Mouse (Mus musculus) c-Kit-positive CD71-negative TER-119-negative erythroid progenitor cells, embryonic 14.5 days (primary cell): ENCODE results near the gene Dusp11.
"Not testable (repeated sequence)": the region's sequence is repeated elsewhere in the genome, so short reads cannot be mapped to it uniquely, and the experiment has no call there.

ENCODE experiments used
- DNase-seq: peaks from one replicate; pipeline ENCODE4 v3.0.0-alpha.2; 2013; ENCODE audit warnings: low read depth

Gene Dusp11

DNA sequence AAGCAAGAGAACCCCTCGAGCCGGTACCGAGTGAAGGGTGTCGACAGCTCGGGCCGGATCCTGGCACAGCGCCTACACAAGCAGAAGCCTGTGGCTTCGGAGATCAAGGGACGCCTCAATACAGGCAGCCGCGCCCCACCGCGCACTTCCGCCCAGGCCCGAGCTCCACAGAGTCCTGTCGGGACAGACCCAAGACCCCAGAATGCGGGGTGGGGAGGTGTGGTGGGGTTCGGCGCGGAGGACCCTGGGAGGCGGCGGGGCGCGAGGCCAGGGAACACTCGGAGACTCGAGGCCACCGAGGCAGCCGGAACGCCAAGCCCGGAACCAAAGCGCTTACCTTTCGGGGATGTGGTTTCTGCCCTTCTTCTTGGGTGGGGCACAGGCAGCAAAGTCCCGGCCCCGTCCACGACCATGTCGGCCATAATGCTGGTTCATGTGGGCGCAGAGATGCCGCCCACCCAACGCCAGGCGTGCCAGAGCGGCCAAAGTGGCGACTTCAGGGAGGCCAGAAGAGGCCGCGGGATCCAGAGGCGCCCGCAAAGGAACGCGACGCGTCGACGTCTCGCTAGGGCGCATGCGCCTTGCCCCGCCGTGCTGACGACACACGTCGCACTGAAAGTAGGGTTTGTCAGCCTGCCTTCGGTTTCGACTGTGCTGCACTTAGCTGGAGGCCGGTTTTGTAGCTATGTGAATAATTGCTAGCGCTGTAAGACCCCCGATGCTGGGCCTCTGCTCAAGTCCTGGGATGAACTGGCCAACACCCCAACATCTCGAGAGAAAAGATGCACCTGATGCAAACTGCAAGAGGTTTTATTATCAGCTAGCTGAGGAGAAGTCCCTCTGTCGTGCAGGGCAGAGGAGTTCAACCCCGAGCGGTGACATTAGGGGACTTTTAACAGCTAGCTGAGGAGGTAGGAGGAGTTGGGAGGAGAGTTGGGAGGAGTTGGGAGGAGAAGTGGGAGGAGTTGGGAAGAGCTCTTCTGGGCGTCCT lies at the start of gene Dusp11:
Gene Dusp11 (minus strand): TSS at position 567 of the 991 bp plus-strand sequence.
- peak; percentile 80 for DNase-seq

DNA sequence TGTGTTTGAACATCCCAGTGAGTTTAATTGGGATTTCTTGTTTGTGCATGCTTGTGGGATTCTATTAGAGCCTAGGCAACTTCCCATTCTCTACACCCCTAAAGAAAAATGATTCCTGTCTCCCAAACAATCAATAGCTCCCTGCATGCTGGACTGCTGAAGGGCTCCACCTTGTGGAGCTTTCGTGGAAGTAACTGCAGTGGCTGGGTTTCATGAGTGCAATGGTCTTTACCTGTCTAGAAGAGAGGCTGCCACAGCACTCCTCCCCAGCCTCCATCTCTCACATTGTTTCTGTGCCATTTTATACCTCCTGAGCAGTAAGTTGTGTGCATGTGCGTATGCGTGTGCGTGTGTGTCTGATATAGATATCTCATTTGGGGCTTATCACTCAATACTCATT lies 48.5 kb upstream of the Dusp11 start:
- DNase-seq: peak; percentile 29

DNA sequence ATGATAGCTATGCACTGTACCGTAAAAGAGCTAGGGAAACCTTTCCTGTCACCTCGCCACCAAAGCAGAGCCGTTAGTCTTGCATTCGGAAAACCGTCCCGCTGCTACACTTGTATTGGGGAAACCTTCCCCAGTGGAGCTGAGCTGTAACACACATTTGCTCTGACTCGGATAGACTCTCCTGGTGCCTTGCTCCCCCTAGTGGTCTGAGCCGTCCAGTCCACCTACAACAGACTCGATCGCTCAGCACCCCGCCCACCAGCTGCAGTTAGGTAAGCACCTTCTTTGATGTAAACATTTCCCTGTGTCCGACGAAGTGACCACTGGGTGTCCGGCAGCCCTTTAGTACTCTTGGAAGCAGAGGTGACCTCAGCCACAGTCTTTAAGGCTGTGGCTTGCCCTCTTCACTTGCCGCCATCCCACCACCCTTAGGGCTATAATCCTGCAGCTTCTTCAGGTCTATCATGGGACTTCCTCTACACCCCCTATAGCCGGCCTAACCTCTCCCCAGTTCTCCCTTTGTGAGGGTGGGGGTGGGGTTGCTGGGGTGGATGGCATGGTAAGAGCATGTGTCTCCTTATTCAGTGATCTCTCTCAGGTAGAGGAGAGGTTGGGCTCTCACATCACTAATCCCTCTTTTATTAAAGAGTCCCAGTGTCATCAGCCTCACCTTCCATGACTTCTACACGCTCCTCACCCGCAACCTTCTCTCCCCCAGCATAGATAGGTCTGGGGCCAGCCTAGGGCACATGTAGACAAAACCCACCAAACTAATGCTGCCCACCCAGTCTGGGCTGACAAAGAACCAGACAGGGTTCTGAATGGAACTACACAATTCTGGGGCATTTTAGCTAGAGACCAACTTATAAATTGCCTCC lies 43.0 kb upstream of the Dusp11 start:
- DNase-seq: peak; percentile 79

DNA sequence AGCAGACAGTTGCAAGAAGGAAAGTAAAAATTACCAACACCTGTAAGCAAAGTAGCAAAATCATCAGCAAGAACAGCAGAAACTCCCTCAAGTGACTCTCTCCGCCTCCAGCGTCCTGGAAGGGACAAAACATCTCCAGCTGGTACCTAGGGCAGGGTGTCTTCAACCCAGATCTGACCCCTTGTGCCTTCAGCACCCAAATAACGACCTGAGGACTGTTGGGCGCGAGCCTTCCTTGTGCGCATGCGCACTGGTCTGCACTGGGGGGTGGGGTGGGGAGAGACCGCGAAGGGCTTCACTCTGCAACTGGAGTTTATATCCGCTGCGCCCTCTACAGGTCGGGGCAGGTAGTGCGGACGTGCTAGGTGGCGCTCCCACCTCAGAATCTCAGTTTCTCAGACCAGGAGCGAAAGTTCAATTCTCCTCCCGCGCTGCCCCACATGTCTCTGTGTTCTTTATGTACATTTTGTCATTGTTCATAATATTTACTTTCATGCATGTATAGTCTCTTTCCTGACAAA lies 42.0 kb upstream of the Dusp11 start:
- DNase-seq: no peak

DNA sequence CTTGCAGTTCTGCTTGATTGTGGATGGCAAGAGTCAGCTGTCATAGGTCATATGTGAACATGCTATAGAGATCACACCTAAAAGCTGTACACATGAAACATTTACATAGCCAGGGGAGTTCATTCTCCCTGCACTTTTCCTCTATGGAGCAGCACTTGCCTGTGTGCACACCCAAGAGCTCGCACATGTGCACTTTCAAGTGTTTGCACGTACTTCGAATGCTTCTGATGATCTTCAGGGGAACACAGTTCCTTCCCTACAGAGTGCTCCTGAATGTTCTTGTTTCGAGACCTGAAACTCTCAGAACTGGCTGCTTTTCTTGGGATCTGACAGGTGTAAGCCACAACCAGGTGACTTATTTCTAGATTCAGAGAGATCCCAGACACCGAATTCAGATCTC lies 29.3 kb upstream of the Dusp11 start:
- not testable (repeated sequence) for DNase-seq

DNA sequence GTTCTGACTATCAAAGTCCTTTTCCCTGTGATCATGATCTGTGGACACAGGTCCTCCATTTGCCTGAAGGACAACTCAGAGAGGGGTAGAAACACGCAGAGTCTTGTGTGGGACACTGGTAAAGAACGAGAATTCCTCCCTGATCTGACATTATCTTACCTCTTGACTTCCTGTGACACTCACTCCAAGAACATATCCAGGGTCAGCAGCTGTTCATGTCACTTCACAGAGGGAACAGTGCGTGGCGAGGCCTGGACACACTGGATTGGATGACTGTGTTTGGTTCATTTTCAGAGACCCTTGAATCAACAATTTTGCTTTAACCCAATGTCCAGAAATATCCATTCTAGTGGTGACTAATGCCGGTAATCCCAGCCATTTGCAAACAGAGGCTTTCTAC lies 28.1 kb upstream of the Dusp11 start:
- not testable (repeated sequence) for DNase-seq

DNA sequence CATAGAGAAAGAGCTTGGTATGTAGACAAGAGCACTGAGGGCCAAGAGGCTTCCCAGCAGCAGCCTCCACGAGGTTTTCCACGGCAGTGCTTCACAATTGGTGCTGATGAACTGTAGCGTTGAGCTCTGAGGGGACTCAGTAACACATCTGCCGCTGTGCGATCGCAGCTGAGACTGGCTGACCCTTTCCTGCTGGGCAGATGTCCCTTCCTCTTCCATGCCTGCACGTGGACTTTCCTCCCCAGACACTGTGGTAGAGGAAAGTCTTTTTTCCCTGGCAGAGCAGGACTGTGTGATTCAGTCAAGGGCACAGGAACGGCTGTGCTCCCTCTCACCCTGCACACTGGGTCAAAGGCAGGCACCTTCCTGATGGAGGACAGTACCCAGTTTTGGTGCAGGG lies 22.9 kb upstream of the Dusp11 start:
- DNase-seq: no peak

DNA sequence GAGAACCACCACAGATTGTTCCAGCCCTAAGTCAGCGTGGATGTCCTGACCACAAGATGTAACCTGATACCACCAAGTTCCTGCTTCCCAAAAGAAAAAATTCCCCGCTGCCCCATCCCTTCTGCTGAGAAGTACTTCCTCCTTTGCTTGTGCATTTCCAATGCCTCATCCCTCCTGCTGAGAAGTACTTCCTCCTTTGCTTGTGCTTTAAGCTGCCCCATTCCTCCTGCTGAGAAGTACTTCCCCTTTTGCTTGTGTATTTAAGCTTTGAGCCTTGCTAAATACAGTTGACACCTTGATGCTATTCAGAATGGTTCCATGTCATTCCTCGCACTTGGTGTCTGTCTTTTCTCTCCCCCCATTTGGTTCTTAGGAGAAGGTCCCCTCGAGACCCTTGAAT lies 17.3 kb upstream of the Dusp11 start:
- not testable (repeated sequence) for DNase-seq

DNA sequence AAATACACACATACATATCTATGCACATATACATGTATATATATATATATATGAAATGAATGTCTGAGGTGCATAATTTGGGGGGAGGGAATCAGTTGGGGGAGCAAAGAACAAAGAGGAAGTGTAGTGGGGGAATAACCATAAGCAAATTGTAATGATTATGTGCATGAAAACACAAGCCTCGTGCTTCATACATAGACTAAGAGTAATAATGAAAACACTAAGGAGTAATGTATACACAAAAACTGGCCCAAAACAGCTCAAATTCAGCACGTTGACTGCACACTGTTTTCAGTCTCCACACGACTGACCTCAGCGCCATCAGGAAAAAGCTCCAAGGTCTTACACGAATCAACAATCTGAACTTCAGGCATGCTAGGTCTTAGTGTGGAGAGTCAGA lies 14.8 kb upstream of the Dusp11 start:
- DNase-seq: no peak

DNA sequence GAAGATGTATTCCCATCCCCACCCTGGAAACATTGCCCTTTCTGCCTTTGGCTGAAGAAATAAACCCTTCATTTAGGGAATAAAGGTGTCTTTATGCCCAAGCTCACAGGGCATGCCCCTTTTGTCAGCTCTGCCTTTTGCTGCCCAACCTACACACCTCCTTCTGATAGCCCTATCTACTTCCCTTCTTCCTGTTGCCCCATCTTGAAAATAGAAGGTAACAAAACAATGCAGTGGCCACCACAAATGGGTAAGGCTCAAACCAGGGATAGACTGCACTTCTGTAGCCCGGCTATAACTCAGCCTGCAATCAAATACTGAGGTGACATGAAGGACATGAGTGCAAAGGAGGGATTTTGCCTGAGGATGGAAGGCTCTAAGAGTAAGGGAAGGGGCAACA lies 14.3 kb upstream of the Dusp11 start:
- DNase-seq: no peak

DNA sequence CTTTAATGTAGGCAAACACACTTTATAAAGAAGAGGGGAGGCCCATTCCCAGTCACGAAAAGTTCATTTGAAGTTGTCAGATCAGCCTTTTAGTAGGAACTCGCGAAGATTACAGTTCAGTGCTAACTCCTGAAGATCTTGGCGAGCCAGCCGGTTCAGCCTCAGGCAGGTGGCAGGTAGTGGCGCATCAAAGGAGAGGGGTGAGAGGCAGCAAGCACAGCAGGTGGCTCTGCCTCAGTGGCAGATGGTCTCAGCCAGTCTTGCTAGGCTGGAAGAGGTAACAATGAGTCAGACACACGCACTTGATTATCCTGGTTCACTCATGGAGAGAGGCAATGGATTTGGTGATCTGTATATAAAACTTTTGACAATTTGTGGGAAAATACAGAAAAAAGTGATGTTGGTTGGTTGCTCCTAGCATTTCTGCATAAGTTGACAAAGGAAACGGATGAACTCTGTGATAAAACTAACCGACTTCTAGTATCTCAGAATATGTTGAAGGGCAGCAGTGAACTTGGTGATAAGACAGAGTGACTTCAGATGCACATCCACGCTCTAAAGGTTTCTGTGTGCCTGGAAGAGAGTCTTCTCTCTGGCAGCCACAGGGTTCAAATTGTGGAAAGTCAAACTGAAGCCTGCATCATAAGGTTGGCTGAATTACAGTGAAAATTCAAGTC lies 13.6 kb upstream of the Dusp11 start:
- DNase-seq: no peak

DNA sequence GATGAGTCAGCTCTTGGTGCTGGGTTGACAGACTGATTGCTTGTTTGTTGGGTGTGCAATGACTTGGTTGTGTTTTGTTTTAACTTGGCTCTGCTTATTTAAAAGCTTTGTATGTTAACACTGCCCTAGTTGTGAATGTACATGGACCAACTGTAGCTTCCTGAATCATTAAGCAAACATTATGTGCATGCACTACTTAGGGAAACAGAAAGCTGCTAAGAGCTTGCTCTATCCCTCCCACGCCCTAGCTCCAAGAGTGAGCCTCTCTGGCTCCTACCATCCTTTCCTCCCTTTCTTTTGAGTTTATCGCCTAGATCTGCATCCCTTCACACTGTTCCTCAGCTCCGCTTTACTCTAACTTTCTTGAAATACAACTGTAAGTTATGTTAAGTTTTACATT lies 11.9 kb upstream of the Dusp11 start:
- no peak for DNase-seq

DNA sequence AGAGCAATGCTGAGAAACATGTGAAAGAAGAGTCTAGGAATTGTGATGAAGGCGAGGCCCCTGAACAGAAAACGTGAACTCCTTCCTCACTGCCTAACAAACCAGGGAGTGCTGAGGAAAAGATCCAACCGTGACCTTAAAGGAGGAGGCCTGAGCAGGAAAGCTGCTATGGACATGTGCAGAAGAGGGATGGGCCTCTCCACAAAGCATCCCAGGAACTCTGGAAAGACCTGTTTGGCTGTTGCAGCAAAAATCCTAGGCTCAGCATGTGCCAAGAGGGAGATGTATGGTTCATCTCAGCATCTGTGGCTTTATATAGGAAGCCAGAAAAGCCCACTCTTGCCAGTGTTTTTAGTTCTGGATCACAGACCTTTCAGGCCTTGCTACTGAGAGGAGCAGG lies 11.2 kb upstream of the Dusp11 start:
- no peak for DNase-seq

DNA sequence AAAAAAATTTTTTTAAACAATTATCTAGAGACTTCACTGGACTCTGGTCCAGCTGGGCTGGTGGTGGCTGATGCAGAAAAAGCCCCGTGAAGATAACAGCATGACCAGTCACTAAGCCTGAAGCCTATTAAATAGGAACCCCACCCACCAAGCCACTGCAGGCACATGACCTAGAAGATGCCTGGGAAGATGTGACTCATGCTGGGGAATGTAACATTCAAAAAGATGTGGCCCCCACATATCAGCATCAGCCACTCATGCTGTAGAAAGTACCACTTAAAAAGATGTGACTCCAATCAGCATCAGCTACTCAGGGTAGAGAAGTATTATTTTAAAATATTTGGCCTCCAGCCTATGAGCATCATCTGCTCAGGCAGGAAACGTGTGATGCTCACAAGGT lies 8.4 kb upstream of the Dusp11 start:
- no peak for DNase-seq

DNA sequence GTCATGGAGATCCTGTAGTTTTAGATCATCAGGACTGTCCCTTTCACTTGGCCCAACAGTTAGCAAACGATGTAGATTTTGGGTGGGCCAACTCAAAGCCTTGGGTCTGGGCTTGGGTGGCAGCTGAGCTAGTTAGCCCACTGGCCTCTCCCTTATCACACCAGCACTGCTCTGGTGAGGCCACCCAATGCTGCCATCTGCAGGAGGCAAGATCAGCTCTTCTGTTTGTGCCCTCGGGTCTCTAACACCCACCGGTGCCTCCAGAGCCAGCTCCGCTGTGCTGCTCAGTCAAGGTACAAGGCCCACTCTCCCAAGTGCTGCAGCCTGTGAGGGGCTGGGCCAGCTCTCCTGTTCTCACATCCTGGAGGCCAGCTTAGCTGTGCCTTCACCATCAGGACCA lies 5.2 kb upstream of the Dusp11 start:
- no peak for DNase-seq

DNA sequence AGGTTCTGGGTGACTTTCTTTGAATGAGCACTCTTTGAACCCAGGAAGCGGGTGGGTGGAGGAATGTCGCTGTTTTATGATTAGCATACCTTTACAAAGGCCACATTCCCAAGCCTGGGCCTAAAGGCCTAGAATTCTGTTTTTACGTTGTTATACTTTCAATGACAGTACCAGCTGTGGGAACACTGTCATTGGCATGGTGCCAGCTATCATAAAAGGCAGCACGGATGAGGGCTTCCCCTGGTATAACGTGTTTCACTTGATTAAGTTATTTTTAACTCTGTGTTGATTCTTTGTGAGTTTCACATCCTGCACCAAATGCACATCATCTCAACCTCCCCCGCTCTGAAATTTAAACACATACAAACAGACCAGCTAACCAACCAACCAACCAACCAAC lies 4.6 kb upstream of the Dusp11 start:
- DNase-seq: not testable (repeated sequence)

DNA sequence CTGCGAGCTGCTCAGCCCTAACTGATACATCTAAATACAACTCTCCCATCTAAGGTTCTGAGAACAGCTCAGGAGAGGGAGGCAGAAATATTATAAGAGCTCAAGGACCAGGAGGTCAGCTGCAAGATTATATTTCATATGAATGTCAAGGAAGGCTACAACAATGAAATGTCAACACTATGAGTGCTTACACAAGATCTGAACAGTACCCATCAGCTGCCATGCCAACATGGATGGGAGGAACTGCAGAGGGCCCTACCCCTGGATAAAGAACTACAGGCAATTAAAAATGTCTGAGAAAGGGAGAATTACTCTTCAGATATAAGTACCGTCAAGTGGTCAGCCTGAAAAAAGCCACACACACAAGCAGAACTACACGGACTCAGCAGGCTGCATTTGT lies 3.9 kb downstream of the Dusp11 start:
- no peak for DNase-seq

DNA sequence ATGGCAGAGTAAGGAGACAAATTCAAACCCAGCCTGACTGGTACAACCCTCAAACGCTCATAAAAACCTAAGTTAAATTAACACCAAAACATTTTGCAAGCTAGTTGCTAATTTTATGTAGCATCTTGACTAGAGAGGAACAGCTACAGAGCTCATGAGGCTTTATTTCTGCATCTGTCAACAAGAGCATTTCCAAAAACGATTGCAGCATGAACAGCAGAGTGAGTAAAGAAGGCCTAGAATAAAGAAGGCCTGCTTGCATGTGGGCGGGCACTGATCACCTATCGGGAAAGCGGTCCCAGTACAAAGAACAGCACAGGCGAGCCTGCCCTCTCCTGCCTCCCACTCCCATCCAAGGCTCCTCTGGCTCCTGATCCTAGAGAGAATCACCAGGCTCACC lies 12.9 kb downstream of the Dusp11 start:
- DNase-seq: no peak

DNA sequence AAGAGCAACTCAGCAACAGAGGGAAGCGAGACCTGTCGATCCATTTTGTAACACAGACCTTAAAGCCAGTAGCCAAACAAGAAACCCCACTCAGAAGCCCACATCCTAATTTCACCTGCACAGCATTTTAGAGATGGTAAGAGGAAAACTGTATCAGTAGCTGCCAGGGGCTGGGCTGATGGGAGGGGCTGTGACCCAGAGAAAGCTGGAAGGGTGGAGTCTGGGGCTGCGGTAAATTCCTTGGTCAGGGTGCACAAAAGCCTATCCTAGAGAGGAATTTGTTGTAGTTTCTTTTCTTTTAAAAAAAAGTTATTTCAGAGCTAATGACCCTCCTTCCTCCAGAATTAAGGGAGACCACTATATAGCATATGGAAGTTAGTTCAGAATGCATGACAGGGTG lies 19.0 kb downstream of the Dusp11 start:
- no peak for DNase-seq

DNA sequence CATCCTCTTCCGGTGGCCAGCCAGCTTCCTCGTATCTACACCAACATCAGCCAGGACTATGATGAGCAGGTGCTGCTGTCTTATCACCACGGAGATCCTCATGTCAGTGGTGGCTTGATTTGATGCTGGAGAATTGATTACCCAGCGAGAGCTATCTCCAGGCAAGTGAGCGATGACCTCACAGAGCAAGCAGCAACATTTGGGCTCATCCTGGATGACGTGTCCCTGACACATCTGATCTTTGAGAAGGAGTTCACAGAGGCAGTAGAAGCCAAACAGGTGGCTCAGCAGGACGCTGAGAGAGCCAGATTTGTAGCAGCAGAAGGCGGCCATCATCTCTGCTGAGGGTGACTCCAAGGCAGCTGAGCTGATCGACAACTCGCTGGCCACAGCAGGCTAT lies 22.8 kb downstream of the Dusp11 start:
- DNase-seq: no peak

DNA sequence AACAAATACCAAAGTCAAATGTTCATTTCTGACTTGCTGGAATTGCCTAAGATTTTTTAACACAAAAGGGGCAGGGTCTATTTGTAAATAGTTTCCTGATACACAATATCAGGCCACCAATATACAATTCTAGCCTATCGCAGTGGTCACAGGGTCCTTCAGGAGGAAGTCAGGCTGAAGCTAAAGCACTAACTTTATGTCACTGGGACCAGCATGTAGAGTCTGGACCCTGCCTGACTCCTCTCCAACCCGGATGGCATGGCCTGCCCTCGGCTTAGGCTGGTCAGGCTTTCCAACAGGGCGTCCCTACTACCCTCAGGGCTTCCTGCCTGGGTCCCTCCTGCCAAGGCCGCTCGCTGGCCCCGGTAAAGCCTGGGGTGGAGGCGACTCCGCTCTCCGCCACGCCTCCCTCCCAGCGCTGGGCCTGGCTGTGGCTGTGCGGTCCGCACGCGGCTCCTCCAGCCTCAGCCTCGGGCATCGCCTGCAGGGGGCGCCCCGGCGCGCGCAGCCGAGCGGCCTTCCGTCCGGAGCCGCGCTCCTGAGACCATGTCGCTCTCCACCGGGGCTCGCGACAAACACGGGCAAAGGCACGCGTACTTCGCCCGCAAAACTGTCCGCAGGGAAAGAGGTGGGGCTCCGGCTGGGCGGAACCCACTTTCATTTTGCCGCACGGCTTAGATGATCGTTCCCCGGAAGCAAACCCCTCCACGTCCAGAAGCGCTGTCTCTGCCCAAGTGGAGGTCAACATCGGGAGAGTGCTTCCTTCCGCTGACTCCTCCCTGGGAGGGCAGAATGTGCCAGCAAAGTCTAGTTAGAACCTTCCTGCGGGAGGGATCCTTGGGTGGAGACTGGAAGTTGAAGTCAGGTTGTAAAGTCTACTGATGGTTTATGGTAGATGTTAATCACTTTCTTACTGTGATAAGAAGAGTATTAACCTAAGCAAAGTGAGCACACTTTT lies 24.7 kb downstream of the Dusp11 start:
- peak; percentile 39 for DNase-seq
